Mouse (Mus musculus) embryonic facial prominence, embryonic 11.5 days (tissue): Measurements from ENCODE around the gene C2cd5. TPM values are rescaled to one million over a fixed set of nuclear protein-coding genes. Genes with fewer than 3 reads are reported as not detected.
"Not testable (repeated sequence)": the region's sequence is repeated elsewhere in the genome, so short reads cannot be mapped to it uniquely, and the experiment has no call there.

Source experiments
- ATAC-seq: fragments of 200-750 bp; cut with Nextera tagmentation; replicated peaks from 2 replicates; pipeline ENCODE4 v1.8.0; 2017; ENCODE audit warnings: low read depth; ENCODE audit not compliant: insufficient number of reproducible peaks, low FRiP score, low TSS enrichment
- DNase-seq: peaks from one replicate; pipeline ENCODE4 v3.0.0-alpha.2; 2015; ENCODE audit warnings: low spot score
- H3K27ac ChIP-seq: fragments of 300-500 bp; sonication (generic); replicated peaks from 2 replicates; pipeline ENCODE4 v1.5.1; 2014; ENCODE audit warnings: mild to moderate bottlenecking, low read depth, low read length, control low read depth
- H3K27me3 ChIP-seq: fragments of 300-500 bp; sonication (generic); 2 replicates; pipeline ENCODE4 v1.6.1; 2014; ENCODE audit warnings: mild to moderate bottlenecking, low read length, moderate library complexity, mixed read lengths; ENCODE audit not compliant: control insufficient read depth, insufficient read depth
- H3K36me3 ChIP-seq: fragments of 300-500 bp; sonication (generic); replicated peaks from 2 replicates; pipeline ENCODE4 v1.6.1; 2014; ENCODE audit warnings: low read depth, mild to moderate bottlenecking, low read length, moderate library complexity, mixed read lengths; ENCODE audit not compliant: control insufficient read depth, insufficient read depth
- H3K4me1 ChIP-seq: fragments of 300-500 bp; sonication (generic); 2 replicates; pipeline ENCODE4 v1.6.1; 2014; ENCODE audit warnings: low read length, mixed read lengths; ENCODE audit not compliant: control insufficient read depth, insufficient read depth
- H3K4me2 ChIP-seq: fragments of 300-500 bp; sonication (generic); 2 replicates; pipeline ENCODE4 v1.6.1; 2014; ENCODE audit warnings: low read depth, mild to moderate bottlenecking, control low read depth, low read length, moderate library complexity
- H3K4me3 ChIP-seq: fragments of 300-500 bp; sonication (generic); 2 replicates; pipeline ENCODE4 v1.5.1; 2014; ENCODE audit warnings: low read depth, low read length, control low read depth
- H3K9ac ChIP-seq: fragments of 300-500 bp; sonication (generic); replicated peaks from 2 replicates; pipeline ENCODE4 v1.6.1; 2014; ENCODE audit warnings: mild to moderate bottlenecking, control low read depth, low read length
- H3K9me3 ChIP-seq: fragments of 300-500 bp; sonication (generic); replicated peaks from 2 replicates; pipeline ENCODE4 v1.6.1; 2016; ENCODE audit warnings: mild to moderate bottlenecking, low read length, inconsistent platforms, mixed read lengths; ENCODE audit not compliant: control insufficient read depth
- WGBS: fragments of 180-500 bp; shearing (Covaris S2); extraction: QIAGEN DNeasy Blood & Tissue Kit; methylation state at CpG from one replicate; pipeline ENCODE4 v1.1.7; 2014; 5-methylcytosine and 5-hydroxymethylcytosine counted together
- polyA plus RNA-seq: library from polyadenylated mRNA; unstranded; fragments of >200 nt; fragmentation: Nextera tagmentation; extraction: Ambion mirVana; gene quantifications from 2 replicates; pipeline ENCODE4 v1.2.1, GENCODE M21; 2014

The C2cd5 gene
- polyA plus RNA-seq, 1 experiment from 2014 or later = 22.4 TPM

GRCm38 (mm10) chr6:143141624-143142592 is 42.0 kb upstream of the C2cd5 start:
- H3K9ac ChIP-seq, H3K27ac ChIP-seq, H3K9me3 ChIP-seq, H3K4me1 ChIP-seq, H3K4me3 ChIP-seq, ATAC-seq, DNase-seq, H3K4me2 ChIP-seq, H3K27me3 ChIP-seq, H3K36me3 ChIP-seq: not testable (repeated sequence)
- 77% methylated on average over 10 of the region's 10 CpGs for WGBS

GRCm38 (mm10) chr6:143140884-143141283 is 40.9 kb upstream of the C2cd5 start:
- no peaks in the 10 kb centered on the region for H3K9me3 ChIP-seq
- H3K27ac ChIP-seq = no peak overlapping the region
- no peak overlapping the region for H3K4me3 ChIP-seq
- no peak for ATAC-seq
- no peaks in the 10 kb centered on the region for H3K4me1 ChIP-seq
- 90% methylated on average over 9 of the region's 9 CpGs for WGBS
- no peak overlapping the region for H3K4me2 ChIP-seq
- DNase-seq = no peak
- H3K36me3 ChIP-seq = no peaks in the 10 kb centered on the region
- no peak overlapping the region for H3K9ac ChIP-seq
- H3K27me3 ChIP-seq = no peaks in the 10 kb centered on the region

GRCm38 (mm10) chr6:143139417-143139816 is 39.5 kb upstream of the C2cd5 start:
- Histone ChIP-seq H3K9ac (no peak overlapping the region), H3K4me2 (no peak overlapping the region), H3K4me1 (no peaks in the 10 kb centered on the region), H3K27me3 (no peaks in the 10 kb centered on the region), H3K27ac (no peak overlapping the region), H3K36me3 (no peaks in the 10 kb centered on the region), H3K4me3 (no peak overlapping the region), H3K9me3 (no peaks in the 10 kb centered on the region)
- 90% methylated on average over 2 of the region's 2 CpGs for WGBS
- DNase-seq (no peak), ATAC-seq (no peak)

GRCm38 (mm10) chr6:143137341-143137740 is 37.4 kb upstream of the C2cd5 start:
- Histone ChIP-seq H3K4me1 (no peaks in the 10 kb centered on the region), H3K27ac (no peak overlapping the region), H3K4me3 (no peak overlapping the region), H3K4me2 (no peak overlapping the region), H3K36me3 (no peaks in the 10 kb centered on the region), H3K9ac (no peak overlapping the region), H3K9me3 (no peaks in the 10 kb centered on the region), H3K27me3 (no peaks in the 10 kb centered on the region)
- ATAC-seq (no peak), DNase-seq (no peak)
- 56% methylated on average over 5 of the region's 5 CpGs for WGBS

GRCm38 (mm10) chr6:143136688-143137087 is 36.7 kb upstream of the C2cd5 start:
- no peaks in the 10 kb centered on the region for H3K27me3 ChIP-seq
- H3K36me3 ChIP-seq = no peaks in the 10 kb centered on the region
- ATAC-seq (no peak), DNase-seq (no peak)
- H3K4me2 ChIP-seq = no peak overlapping the region
- no peaks in the 10 kb centered on the region for H3K9me3 ChIP-seq
- H3K9ac ChIP-seq = no peak overlapping the region
- no peak overlapping the region for H3K4me3 ChIP-seq
- no peak overlapping the region for H3K27ac ChIP-seq
- WGBS = 98% methylated on average over 7 of the region's 7 CpGs
- no peaks in the 10 kb centered on the region for H3K4me1 ChIP-seq

GRCm38 (mm10) chr6:143135097-143135496 is 35.2 kb upstream of the C2cd5 start:
- ATAC-seq = no peak
- no peak overlapping the region for H3K4me3 ChIP-seq
- no peak for DNase-seq
- no peak overlapping the region for H3K27ac ChIP-seq
- no peaks in the 10 kb centered on the region for H3K9me3 ChIP-seq
- WGBS = 89% methylated on average over 13 of the region's 13 CpGs
- H3K9ac ChIP-seq = no peak overlapping the region
- H3K4me2 ChIP-seq = no peak overlapping the region
- no peaks in the 10 kb centered on the region for H3K36me3 ChIP-seq
- H3K4me1 ChIP-seq = no peaks in the 10 kb centered on the region
- no peaks in the 10 kb centered on the region for H3K27me3 ChIP-seq

GRCm38 (mm10) chr6:143133150-143133549 is 33.2 kb upstream of the C2cd5 start:
- 96% methylated on average over 2 of the region's 2 CpGs for WGBS
- no peak overlapping the region for H3K4me2 ChIP-seq
- no peaks in the 10 kb centered on the region for H3K4me1 ChIP-seq
- H3K9ac ChIP-seq = no peak overlapping the region
- DNase-seq (no peak), ATAC-seq (no peak)
- no peaks in the 10 kb centered on the region for H3K36me3 ChIP-seq
- no peaks in the 10 kb centered on the region for H3K27me3 ChIP-seq
- no peaks in the 10 kb centered on the region for H3K9me3 ChIP-seq
- no peak overlapping the region for H3K27ac ChIP-seq
- H3K4me3 ChIP-seq = no peak overlapping the region

GRCm38 (mm10) chr6:143131895-143132652 is 32.1 kb upstream of the C2cd5 start:
- DNase-seq (no peak), ATAC-seq (no peak)
- 72% methylated on average over 6 of the region's 6 CpGs for WGBS
- Histone ChIP-seq H3K27me3 (no peaks in the 10 kb centered on the region), H3K27ac (no peak overlapping the region), H3K4me3 (no peak overlapping the region), H3K9me3 (no peaks in the 10 kb centered on the region), H3K9ac (no peak overlapping the region), H3K4me1 (no peaks in the 10 kb centered on the region), H3K36me3 (no peaks in the 10 kb centered on the region), H3K4me2 (no peak overlapping the region)
